Mouse (Mus musculus): ENCODE data around the gene Zfp872. TPM values are rescaled to one million over a fixed set of nuclear protein-coding genes. Genes with fewer than 3 reads are reported as not detected.

Zfp872 gene
- total RNA-seq, 2 experiments from 2014 or later: 0.16 to 0.31 TPM

Other genes with a start within 250 kb of the Zfp872 start
- gene Swsap1, start 232.3 kb upstream of the Zfp872 start, total RNA-seq (2021): 1 to 10 TPM; 5.8 to 7.4 TPM
- 1 to 10 TPM in 1 of 2 experiments, under 1 TPM in 1; 0.83 to 1.6 TPM for gene Epor, start 224.6 kb upstream of the Zfp872 start, total RNA-seq (2021)
- 1 to 10 TPM; 2.0 to 3.2 TPM for gene Rgl3, start 198.6 kb upstream of the Zfp872 start, total RNA-seq (2021)
- gene Ccdc151, start 185.5 kb upstream of the Zfp872 start, total RNA-seq (2021): not detected
- gene Prkcsh, start 185.3 kb upstream of the Zfp872 start, total RNA-seq (2021): 10 to 100 TPM; 63.0 to 71.8 TPM
- gene Elavl3, start 136.1 kb upstream of the Zfp872 start, total RNA-seq (2021): under 1 TPM; 0.21 to 0.50 TPM
- not detected for gene Gm49318, start 116.8 kb upstream of the Zfp872 start, total RNA-seq (2021)
- gene Zfp653, start 116.7 kb upstream of the Zfp872 start, total RNA-seq (2021): 1 to 10 TPM; 4.0 to 4.3 TPM
- 100 to 1,000 TPM; 103 TPM for gene Ecsit, start 102.7 kb upstream of the Zfp872 start, total RNA-seq (2021)
- 10 to 100 TPM in 1 of 2 experiments, 1 to 10 TPM in 1; 7.6 to 10.4 TPM for gene Cnn1, start 88.9 kb upstream of the Zfp872 start, total RNA-seq (2021)
- 10 to 100 TPM; 36.8 to 39.8 TPM for gene Elof1, start 70.9 kb upstream of the Zfp872 start, total RNA-seq (2021)
- gene Acp5, start 52.4 kb upstream of the Zfp872 start, total RNA-seq (2021): 1 to 10 TPM; 1.6 to 3.5 TPM
- 10 to 100 TPM; 50.3 to 52.6 TPM for gene Pigyl, start 31.2 kb upstream of the Zfp872 start, total RNA-seq (2021)
- 10 to 100 TPM; 29.4 to 30.7 TPM for gene Zfp809, start 37.6 kb downstream of the Zfp872 start, total RNA-seq (2021)
- under 1 TPM; 0.26 to 0.31 TPM for gene Zfp599, start 71.8 kb downstream of the Zfp872 start, total RNA-seq (2021)
- gene Zfp810, start 119.6 kb downstream of the Zfp872 start, total RNA-seq (2021): 1 to 10 TPM; 4.4 to 6.3 TPM
- gene Anln, start 201.1 kb downstream of the Zfp872 start, total RNA-seq (2021): 1 to 10 TPM; 1.7 to 2.2 TPM
- under 1 TPM; 0.70 to 0.92 TPM for gene 9530077C05Rik, start 223.4 kb downstream of the Zfp872 start, total RNA-seq (2021)